Mouse (Mus musculus) embryo, embryonic 10 days (tissue): ENCODE results near the gene Def8.

ENCODE experiments used
- DNase-seq: peaks from one replicate; pipeline ENCODE4 v3.0.0-alpha.2; 2015; ENCODE audit warnings: low spot score

The Def8 gene

DNA sequence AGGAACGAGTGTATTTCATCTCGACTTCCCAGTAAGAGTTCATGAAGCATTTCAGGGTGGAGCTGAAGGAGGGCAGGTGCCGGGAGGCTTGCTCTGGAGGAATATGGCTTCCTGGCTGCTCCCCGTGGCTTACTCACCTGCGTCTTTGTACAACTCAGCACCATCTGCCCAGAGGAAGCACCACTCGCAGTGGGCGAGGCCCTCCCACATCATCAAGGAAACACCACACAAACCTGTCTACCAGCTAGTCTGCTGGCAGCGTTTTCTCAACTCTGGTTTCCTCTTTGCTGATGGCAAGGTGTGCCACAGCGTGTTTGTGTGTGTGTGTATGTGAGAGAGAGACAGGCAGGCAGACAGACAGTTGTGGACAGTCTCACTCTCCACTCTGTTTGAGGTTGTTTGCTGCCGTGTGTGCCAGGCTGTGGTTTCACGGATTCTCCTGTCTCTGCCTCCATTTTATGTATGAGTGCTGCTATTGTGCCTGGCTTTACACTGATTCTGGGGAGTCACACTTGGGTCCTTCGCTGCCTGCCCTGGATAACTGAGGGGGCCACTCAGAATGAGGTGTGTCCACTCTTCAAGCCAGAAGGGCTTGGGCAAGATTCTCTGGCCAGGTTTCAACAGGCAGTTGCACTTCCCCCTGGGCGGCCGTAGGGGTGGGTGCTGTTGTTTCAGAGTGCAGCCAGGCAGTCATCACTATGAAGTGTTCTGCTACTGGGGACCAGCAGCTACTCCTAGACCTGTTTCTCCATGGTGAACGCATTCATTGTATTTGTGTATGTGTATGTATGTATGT is 68.2 kb downstream of the Def8 start:
- no peak for DNase-seq

GRCm38 (mm10) chr8:123492898-123493297 is 69.6 kb downstream of the Def8 start:
- DNase-seq: no peak

GRCm38 (mm10) chr8:123497699-123498098 is 74.4 kb downstream of the Def8 start:
- no peak for DNase-seq

GRCm38 (mm10) chr8:123498963-123499362 is 75.6 kb downstream of the Def8 start:
- no peak for DNase-seq

DNA sequence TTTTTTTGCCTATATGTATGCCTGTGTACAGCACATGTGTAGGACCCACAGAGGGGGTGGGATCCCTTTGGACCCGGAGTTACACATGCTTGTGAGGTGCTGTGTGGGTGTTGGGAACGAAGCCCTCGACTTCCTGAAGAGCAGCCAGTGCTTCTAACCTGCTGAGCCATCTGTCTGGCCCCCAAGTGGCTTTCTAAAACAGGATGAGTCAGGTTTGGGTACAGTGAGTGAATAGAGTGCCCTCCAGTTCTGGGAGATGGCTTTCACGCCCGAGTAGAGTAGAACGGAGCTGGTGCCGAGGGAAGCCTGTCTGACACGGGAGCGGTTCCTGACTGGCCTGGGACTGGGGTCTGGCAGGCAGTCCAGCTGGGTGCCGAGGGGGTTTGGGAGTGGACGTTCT is 76.2 kb downstream of the Def8 start:
- DNase-seq: no peak

DNA sequence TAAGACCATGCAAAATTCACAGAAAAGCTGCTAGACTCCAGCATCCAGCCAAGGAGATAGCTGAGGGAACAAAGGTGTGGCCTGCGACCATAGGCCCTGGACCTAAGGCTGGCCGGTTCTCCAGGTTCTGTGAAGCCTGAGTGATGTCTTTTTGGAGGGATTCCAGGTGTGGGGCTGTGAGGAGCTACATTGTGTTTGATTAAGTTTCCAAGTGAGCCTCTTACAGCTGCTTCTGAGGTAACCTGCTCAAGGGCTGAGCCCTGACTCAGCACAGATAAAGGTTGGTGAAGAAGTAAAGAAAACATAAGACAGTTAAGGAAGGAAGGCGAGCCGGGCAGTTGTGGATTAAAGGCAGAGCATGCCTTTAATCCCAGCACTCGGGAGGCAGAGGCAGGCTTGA is 78.9 kb downstream of the Def8 start:
- no peak for DNase-seq

DNA sequence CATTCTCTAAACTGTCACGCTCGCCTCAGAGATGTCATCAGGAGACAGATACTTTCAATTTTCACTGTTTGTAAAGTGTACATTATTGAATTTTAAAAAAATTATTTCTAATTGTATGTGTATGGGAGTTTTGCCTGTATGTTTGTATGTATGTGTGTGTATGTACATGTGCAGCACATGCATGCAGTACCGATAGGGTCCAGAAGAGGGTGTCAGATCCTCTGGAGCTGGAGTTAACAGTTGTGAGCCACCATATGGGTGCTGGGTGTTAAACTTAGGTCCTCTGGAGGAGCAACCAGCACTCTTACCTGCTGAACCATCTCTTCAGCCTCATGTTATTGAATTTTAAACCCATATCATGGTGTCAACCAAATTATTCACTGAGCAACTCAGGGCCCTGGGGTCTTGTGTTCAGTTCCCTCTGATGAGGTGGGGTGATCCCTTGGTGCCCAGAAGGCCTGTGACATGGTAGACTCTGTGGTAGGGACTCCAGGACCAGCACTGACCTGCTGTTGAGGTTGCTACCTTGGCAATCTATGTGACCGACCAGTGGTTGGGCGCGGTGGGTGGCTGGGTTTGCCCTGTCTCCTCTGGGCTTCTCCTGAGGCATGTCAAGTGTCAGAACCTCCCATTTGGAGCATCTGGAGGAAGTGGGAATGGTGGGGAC is 80.6 kb downstream of the Def8 start:
- no peak for DNase-seq

DNA sequence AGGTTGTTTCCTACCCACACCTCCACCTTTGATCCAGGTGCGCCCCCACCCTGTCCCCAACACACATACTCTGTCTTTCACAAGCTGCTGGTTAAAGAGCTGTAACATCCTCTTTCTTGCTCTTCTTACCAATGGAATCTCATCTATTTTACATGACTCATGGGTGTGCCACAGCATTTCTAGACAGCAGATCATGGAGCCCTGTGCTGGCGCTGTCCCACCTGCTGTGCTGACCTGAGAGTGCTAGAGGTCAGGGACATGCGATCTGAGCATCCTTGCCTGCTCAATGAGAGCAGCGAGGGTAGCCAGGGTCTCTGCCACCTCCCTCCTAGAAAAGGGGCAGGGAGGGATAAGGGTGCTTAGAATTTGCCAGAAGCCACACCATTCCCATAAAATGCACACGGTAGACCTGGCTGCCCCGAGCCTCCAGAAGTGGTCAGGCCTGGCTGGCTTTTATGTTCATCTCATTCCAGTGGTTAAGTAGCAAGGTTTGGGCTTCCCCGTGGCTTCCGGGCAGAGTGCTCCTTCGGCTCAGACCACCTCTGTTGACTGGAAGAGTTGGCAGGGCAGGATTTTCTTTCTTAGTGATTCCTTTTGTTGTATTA is 81.4 kb downstream of the Def8 start:
- DNase-seq: no peak

DNA sequence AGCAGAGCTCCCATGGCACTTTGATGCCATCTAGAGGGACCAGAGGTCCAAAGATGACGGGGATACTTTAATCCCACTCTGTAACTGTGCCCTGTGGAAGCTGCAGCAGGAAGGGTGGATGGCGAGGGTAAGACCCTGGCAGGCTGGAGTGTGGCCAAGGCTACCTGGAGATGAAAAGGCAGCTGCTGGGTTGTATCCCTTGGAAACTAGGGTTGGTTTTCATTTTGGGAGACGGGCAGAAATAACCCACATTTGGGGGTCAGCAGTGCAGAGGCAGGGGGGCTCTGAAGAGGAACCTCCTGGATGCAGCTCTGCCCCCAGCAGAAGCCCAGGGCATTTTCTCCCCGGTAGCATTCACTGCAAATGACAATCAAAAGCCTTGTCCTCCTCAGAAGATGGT is 81.9 kb downstream of the Def8 start:
- DNase-seq: no peak

GRCm38 (mm10) chr8:123505695-123506094 is 82.4 kb downstream of the Def8 start:
- DNase-seq: no peak

DNA sequence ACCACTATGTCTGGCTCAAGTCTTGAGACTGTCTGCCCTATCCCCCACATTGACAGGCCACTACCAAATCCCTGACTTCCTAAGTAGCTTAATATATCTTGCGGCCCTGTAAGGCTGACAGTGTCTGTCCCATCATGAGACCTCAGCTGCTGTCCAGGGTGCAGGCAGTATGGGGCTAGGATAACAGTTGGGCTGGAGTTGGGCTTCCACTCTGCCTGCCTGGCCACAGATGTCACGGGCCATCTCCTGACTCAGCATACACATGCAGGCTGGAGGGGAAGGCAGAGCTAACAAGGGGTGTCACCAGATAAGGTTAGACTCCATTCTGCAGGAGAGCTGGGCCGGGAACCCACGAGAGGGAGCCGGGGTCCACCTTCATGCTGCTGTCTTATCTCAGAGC is 83.8 kb downstream of the Def8 start:
- DNase-seq: no peak

GRCm38 (mm10) chr8:123510819-123511218 is 87.5 kb downstream of the Def8 start:
- no peak for DNase-seq
